Mouse (Mus musculus): Measurements from ENCODE around the gene Vgll4. TPM values are rescaled to one million over a fixed set of nuclear protein-coding genes. Genes with fewer than 3 reads are reported as not detected.

The Vgll4 gene
- polyA plus RNA-seq, 1 experiment from 2014 or later, result 111 TPM

GRCm38 (mm10) chr6:114821646-114822045, 148.1 kb downstream of the Vgll4 start:
- ATAC-seq (ENCODE audit: insufficient read depth), result peak; percentile 36; the same call in 1 of the 2 replicates
- H3K27ac ChIP-seq (ENCODE audit: low read depth), result peak overlapping the region; percentile 21; the same call in 1 of the 2 replicates

GRCm38 (mm10) chr6:114819971-114820481, 149.8 kb downstream of the Vgll4 start:
- Histone ChIP-seq H3K4me1 (ENCODE audit: insufficient read depth) (peaks cover 17% of the 10 kb centered on the region), H3K9ac (no peak overlapping the region), H3K36me3 (ENCODE audit: insufficient read depth) (no peaks in the 10 kb centered on the region), H3K4me3 (ENCODE audit: low read depth, low read length) (no peak overlapping the region), H3K9me3 (ENCODE audit: low read depth, low read length) (no peaks in the 10 kb centered on the region), H3K4me2 (no peak overlapping the region), H3K27me3 (ENCODE audit: insufficient read depth, low read length) (no peaks in the 10 kb centered on the region), H3K27ac (ENCODE audit: low read depth) (peak overlapping the region; percentile 77)
- WGBS, result 33% methylated on average over 9 of the region's 9 CpGs
- no peak for TF ChIP-seq CTCF (IDR thresholded peaks at IDR 0.05; ENCODE audit: low read depth)
- ATAC-seq (ENCODE audit: insufficient read depth) (no peak), DNase-seq (peak; percentile 54)

More at GRCm38 (mm10) chr6:114821646-114822045, 148.1 kb downstream of the Vgll4 start:
- no peak for TF ChIP-seq CTCF (IDR thresholded peaks at IDR 0.05; ENCODE audit: low read depth)
- no peaks in the 10 kb centered on the region for H3K36me3 ChIP-seq (ENCODE audit: insufficient read depth)
- H3K4me1 ChIP-seq (ENCODE audit: insufficient read depth), result peaks cover 17% of the 10 kb centered on the region
- H3K9me3 ChIP-seq (ENCODE audit: low read depth, low read length), result no peaks in the 10 kb centered on the region
- no peak overlapping the region for H3K9ac ChIP-seq
- no peaks in the 10 kb centered on the region for H3K27me3 ChIP-seq (ENCODE audit: insufficient read depth, low read length)
- no peak overlapping the region for H3K4me3 ChIP-seq (ENCODE audit: low read depth, low read length)
- whole genome bisulfite sequencing, result 53% methylated on average over 7 of the region's 7 CpGs
- no peak overlapping the region for H3K4me2 ChIP-seq
- DNase-seq, result no peak

- H3K4me1 ChIP-seq (ENCODE audit: insufficient read depth), result peaks cover 17% of the 10 kb centered on the region
- DNase-seq (no peak), ATAC-seq (ENCODE audit: insufficient read depth) (peak; percentile 51; the same call in 1 of the 2 replicates)
- H3K9me3 ChIP-seq (ENCODE audit: low read depth, low read length), result no peaks in the 10 kb centered on the region
- H3K4me3 ChIP-seq (ENCODE audit: low read depth, low read length), result no peak overlapping the region
- H3K9ac ChIP-seq, result no peak overlapping the region
- no peak for TF ChIP-seq CTCF (IDR thresholded peaks at IDR 0.05; ENCODE audit: low read depth)
- WGBS, result 35% methylated on average over 6 of the region's 6 CpGs
- H3K4me2 ChIP-seq, result no peak overlapping the region
- H3K27ac ChIP-seq (ENCODE audit: low read depth), result peak overlapping the region; percentile 19; the same call in 1 of the 2 replicates
- no peaks in the 10 kb centered on the region for H3K36me3 ChIP-seq (ENCODE audit: insufficient read depth)
- no peaks in the 10 kb centered on the region for H3K27me3 ChIP-seq (ENCODE audit: insufficient read depth, low read length)
Measured at GRCm38 (mm10) chr6:114818471-114818870, 151.3 kb downstream of the Vgll4 start.

GRCm38 (mm10) chr6:114817948-114818347, 151.8 kb downstream of the Vgll4 start:
- Histone ChIP-seq H3K9ac (no peak overlapping the region), H3K4me1 (ENCODE audit: insufficient read depth) (peaks cover 17% of the 10 kb centered on the region), H3K9me3 (ENCODE audit: low read depth, low read length) (no peaks in the 10 kb centered on the region), H3K27me3 (ENCODE audit: insufficient read depth, low read length) (no peaks in the 10 kb centered on the region), H3K4me3 (ENCODE audit: low read depth, low read length) (no peak overlapping the region), H3K36me3 (ENCODE audit: insufficient read depth) (no peaks in the 10 kb centered on the region), H3K27ac (ENCODE audit: low read depth) (peak overlapping the region; percentile 19; the same call in 1 of the 2 replicates), H3K4me2 (no peak overlapping the region)
- no peak for TF ChIP-seq CTCF (IDR thresholded peaks at IDR 0.05; ENCODE audit: low read depth)
- WGBS, result 20% methylated on average over 11 of the region's 11 CpGs
- no peak for ATAC-seq (ENCODE audit: insufficient read depth)
- DNase-seq, result peak; percentile 74

GRCm38 (mm10) chr6:114814882-114815650, 154.7 kb downstream of the Vgll4 start:
- TF ChIP-seq CTCF (IDR thresholded peaks at IDR 0.05; ENCODE audit: low read depth), result peak; percentile 66
- H3K36me3 ChIP-seq (ENCODE audit: insufficient read depth), result no peaks in the 10 kb centered on the region
- H3K9ac ChIP-seq, result no peak overlapping the region
- ATAC-seq (ENCODE audit: insufficient read depth) (no peak), DNase-seq (no peak)
- H3K4me2 ChIP-seq, result no peak overlapping the region
- WGBS, result 89% methylated on average over 5 of the region's 5 CpGs
- no peak overlapping the region for H3K27ac ChIP-seq (ENCODE audit: low read depth)
- no peaks in the 10 kb centered on the region for H3K27me3 ChIP-seq (ENCODE audit: insufficient read depth, low read length)
- no peaks in the 10 kb centered on the region for H3K9me3 ChIP-seq (ENCODE audit: low read depth, low read length)
- peaks cover 4% of the 10 kb centered on the region for H3K4me1 ChIP-seq (ENCODE audit: insufficient read depth)
- no peak overlapping the region for H3K4me3 ChIP-seq (ENCODE audit: low read depth, low read length)

GRCm38 (mm10) chr6:114814199-114814881, 155.5 kb downstream of the Vgll4 start:
- DNase-seq (no peak), ATAC-seq (ENCODE audit: insufficient read depth) (no peak)
- no peak for TF ChIP-seq CTCF (IDR thresholded peaks at IDR 0.05; ENCODE audit: low read depth)
- Histone ChIP-seq H3K4me2 (no peak overlapping the region), H3K9ac (no peak overlapping the region), H3K27ac (ENCODE audit: low read depth) (no peak overlapping the region), H3K9me3 (ENCODE audit: low read depth, low read length) (no peaks in the 10 kb centered on the region), H3K27me3 (ENCODE audit: insufficient read depth, low read length) (no peaks in the 10 kb centered on the region), H3K36me3 (ENCODE audit: insufficient read depth) (no peaks in the 10 kb centered on the region), H3K4me1 (ENCODE audit: insufficient read depth) (peaks cover 4% of the 10 kb centered on the region), H3K4me3 (ENCODE audit: low read depth, low read length) (no peak overlapping the region)
- 52% methylated on average over 6 of the region's 6 CpGs for WGBS

GRCm38 (mm10) chr6:114812779-114813178, 157.0 kb downstream of the Vgll4 start:
- no peak overlapping the region for H3K4me2 ChIP-seq
- no peaks in the 10 kb centered on the region for H3K9me3 ChIP-seq (ENCODE audit: low read depth, low read length)
- ATAC-seq (ENCODE audit: insufficient read depth) (no peak), DNase-seq (no peak)
- no peaks in the 10 kb centered on the region for H3K27me3 ChIP-seq (ENCODE audit: insufficient read depth, low read length)
- 83% methylated on average over 4 of the region's 4 CpGs for WGBS
- no peak overlapping the region for H3K9ac ChIP-seq
- H3K4me1 ChIP-seq (ENCODE audit: insufficient read depth), result peaks cover 4% of the 10 kb centered on the region
- H3K36me3 ChIP-seq (ENCODE audit: insufficient read depth), result no peaks in the 10 kb centered on the region
- H3K27ac ChIP-seq (ENCODE audit: low read depth), result no peak overlapping the region
- no peak for TF ChIP-seq CTCF (IDR thresholded peaks at IDR 0.05; ENCODE audit: low read depth)
- no peak overlapping the region for H3K4me3 ChIP-seq (ENCODE audit: low read depth, low read length)
